Mouse (Mus musculus) right cerebral cortex, postnatal 14 days (tissue): ENCODE measurements around the gene Dlgap5.

Source experiments
- DNase-seq: peaks from one replicate; pipeline ENCODE4 v3.0.0; 2022

The Dlgap5 gene

DNA sequence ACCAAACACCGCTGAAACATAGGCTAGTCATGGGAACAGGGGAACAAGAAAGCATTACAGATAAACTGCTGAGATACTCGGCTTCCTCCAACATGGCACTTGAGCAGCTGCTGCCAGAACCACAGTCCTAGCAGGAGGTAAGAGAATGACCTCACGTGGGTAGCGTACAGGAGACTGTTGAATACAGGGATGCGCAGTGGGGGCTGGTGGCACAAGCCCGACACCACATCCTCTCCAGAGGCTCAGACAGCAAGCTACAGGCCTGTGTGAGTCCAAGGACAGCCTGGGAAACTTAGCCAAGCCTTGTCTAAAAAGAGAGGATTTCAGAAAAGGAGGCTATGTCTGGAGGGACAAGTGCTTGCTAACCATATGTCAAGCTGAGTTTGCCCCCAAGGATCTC, 23.2 kb downstream of the Dlgap5 start:
- no peak for DNase-seq

DNA sequence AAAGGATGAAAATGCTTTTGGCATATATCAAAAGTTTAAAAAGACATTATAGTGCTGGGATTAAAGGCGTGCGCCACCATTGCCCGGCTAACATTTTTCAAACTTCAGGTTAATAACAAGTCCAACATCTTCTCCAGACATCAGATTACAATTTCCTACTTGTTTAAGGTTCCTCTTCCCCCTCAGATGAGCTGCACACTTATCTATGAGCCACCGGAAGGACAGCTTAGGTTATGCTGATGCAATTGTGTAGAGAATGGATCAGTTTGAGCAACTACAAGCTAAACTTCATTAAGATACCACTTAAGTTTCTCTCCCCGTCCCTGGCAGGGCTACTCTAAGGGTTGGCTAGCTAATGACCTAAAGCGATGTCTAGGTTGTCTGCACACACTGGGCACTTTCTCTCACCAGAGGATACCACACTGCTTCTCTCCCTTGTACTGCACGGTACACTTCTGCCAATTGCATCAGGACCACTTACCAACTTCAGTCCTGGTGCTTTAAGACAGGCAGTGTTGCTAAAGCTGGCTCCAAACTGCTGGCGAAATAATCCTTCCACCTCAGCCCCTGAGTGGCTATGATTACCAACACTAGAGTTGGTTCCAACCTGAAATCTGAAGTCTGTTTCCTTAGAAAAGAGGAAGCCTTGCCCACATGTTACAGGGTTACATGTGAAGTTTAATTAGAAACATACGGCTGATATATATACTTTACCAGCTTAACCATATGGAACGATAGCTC, 24.7 kb downstream of the Dlgap5 start:
- no peak for DNase-seq

DNA sequence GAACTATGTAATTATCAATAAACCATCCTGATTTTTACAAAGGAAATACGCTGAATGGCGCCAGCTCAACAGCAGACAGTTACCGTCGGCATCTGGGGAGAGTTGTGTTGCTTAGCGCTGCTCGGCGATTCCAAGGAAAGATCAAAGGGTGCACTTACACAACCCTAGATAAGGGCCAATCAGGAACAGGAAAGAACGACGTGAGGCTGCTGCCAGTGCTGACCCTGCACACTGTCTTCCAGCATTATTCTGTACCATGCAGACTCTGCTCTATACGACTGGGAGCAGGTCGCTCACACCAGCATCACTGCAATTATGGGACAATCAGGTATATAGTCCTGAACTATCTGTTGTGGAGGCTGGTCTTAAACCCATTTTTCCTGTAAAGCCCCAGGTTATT, 32.1 kb downstream of the Dlgap5 start:
- no peak for DNase-seq

DNA sequence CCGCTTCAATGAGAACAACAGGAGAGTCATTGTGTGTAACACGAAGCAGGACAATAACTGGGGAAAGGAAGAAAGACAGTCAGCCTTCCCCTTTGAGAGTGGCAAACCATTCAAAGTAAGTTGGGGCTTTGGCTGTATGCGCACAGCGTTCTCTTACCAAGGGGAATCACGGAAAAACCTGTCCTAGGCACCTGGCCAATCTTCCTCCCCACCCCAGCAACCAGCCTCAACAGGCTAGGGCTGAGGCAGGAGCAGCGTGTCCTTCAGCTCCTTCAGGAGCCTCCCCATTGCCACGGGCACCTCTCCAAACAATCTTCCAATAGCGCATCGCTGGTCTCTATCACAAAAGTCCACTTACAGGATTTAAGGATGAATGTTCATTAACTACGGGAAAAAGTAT, 33.6 kb downstream of the Dlgap5 start:
- DNase-seq, result no peak

DNA sequence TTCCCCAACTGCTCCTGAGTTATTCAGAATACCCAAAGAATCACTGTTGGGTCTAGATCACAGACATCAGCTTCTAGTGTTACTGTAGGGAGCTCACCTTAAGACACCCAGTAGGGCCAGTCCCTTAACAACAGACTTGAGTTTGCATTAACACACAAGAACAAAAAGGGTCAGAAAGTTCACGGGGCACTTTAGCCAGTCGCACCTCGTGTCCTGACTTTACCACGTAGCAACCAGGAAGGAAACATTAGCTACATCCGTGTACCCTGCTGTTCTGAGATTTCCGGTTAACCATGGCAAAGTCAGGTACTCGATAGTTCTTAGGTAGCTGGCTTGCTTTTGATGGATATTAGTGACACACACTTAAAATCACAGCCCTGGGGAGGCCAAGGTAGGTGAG, 34.3 kb downstream of the Dlgap5 start:
- no peak for DNase-seq

DNA sequence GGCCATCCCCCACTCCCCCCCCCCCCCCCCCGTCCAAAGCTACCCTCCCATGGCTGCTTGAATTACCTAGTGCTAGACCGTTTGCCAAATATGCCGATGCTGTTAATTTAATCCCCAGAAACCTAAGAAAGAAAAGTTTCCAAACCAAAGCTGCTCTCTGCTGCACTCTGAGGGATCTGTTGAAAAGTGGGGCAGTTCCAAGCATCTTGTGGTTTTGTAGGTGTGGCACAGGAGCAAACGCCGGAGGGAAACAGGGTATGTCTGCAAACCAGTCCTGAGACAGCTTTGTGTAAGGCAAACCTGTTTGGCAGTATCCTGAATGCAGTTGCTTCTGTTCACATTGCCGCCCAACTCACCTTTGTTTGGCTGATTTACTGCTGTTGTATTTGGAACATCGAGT, 39.9 kb downstream of the Dlgap5 start:
- no peak for DNase-seq

DNA sequence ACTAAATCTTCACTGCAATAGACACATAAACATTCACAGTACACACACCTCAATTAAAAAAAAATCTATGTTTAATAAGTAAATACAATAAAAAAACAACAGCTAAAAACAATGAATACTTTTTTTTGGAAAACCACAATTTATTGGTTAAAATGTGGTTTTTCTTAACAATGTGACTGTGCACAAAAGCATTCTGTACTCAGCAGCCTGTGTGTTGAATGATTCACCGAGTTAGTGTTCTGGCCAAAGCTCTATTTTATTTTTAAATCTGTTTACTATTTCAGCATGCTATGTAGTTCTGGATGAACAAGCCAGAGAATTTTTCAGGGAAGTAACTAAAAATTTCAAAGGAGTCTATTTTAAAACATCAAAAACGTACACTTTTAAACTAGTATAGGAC, 41.7 kb downstream of the Dlgap5 start:
- no peak for DNase-seq

DNA sequence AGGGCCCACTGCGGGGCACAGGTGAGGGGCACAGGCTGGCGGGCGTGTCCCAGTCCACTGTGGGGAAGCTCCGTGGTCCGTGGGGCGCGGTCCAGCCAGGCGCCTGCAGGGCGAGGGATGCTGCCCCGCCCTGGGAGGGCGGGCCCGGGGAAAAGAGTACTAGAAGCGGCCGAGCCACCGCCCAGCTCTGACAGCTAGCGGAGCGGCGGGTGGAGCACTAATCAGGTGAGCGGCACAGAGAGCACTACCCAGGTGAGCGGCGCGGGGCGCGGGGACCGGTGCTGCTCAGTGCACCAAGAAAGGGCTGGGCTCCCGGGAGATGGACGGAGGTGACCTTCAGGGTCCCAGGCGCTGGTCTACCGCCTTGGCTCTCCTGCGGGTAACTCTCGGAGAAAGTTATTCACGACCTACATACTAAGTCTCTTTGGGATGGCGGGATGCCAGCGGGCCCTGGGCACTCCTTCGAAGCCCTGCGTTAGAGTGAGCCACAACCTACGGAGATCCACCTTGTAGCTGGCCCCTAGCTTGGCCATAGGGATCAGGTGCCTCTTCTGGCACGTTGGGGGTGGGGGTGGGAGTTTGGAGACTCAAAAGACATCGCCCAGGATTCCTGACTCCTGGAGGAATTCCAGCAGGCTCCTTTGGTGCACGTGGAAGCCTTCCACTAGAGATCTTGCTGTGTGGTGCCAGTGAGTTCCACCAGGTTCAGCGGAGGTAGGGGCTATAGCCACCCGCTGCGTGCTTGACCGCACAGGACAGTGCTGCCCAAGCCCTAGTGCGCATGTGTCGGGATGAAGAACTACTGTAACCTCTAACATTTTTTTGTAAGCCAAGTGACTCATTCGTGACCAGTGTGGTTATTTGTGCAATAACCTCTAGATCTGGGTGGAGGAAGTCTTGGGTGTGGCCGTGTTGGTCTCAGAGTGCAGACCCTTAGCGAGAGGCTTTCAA, 44.2 kb downstream of the Dlgap5 start:
- DNase-seq, result peak; percentile 33

DNA sequence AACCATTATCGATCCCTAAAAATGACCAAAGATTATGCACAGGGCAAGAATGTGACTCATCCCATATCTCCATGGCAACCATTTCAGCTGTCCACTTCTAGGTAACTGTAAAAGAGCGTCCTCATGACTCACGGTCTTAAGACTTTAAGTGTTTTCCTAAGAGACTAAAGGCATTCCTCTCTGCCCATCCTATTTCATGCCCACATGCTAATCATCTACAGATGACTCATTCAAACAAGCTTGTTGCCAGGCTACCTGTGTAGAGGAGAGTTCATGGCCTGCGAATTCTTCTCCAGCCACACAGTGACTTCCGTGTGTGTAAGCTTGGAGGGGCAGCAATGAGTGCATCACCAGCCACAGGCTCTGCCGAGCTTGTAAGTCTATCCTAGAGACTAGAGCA, 46.5 kb downstream of the Dlgap5 start:
- DNase-seq, result no peak

DNA sequence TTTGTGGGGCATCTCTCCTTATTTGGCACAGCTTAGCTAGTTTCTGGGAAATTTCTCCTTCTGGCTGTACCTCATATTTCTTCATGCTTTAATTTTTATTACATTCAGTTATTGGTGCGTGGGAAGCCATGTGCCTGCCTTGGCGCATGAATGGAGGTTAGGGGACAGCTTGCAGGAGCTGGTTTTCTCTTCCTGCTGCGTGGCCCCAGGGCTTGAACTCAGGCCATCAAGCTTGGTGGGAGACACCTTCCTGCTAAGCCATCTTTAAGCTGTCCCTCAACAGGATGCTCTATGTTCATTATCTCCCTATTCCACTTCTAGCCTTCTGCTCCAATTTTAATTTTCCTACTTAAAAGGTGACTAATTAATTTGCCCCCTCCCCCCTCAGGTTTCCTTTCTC, 47.4 kb downstream of the Dlgap5 start:
- no peak for DNase-seq

DNA sequence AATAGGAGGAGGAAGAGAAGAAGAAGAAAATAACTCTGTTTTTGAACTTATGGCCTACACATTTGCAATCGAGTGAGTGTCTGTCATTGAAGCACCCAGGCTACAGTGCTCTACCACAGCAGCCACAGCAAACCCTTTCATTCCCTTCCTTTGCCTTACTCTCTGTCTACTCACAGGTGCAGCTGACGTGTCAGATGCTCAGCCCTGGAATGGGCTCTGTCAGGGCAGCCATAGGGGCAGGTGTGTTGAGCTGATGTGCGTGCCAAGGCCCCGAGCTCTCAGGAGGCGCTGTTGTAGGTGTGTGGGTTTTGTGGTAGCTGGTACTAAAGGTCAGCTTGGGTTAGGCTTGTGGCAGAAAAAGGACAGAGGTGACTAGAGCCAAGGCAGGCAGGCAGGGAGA, 48.5 kb downstream of the Dlgap5 start:
- DNase-seq, result no peak

DNA sequence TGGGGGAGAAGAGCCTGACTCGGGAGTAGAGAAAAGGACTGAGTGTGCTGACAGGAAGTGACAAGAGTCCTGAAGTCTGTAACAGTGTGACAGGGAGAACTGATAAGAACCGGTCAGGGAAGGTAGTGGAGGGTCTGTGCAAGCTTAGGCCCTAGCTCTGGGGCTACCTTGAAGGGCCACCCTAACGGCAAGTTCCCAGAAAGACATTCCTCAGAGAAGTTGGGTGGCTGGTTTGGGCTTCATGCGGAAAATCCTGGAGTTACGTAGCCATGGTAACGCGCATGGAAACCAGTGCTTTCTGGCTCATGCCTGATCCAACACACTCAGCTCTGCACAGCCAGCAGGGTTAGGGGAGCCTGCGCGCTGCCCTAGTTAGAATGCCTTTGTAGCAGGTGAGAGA, 50.7 kb downstream of the Dlgap5 start, which contains the start of gene Lgals3:
Gene Lgals3 (plus strand): TSS at position 291 of the 400 bp plus-strand sequence.
- peak; percentile 44 for DNase-seq

DNA sequence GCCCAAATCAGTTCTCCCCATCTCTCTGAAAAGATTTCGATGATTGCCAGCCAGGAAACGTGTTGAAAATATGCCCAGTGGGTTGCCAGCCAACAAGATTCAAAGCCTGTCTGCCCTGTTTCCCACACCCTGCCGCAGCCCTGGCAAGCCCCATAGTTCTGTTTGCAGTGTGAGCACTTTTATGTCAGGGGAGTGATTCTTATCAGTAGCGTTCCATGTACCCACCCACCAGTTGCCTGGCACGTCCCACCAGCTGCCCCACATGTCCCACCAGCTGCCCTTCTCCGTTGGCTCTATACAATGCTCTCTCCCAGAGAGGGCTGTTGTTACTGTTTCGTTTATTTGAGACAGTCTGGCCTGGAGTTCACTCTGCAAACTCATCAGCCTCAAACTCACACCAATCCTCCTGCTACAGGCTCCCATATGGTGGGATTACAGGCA, 51.3 kb downstream of the Dlgap5 start:
- peak; percentile 40 for DNase-seq

DNA sequence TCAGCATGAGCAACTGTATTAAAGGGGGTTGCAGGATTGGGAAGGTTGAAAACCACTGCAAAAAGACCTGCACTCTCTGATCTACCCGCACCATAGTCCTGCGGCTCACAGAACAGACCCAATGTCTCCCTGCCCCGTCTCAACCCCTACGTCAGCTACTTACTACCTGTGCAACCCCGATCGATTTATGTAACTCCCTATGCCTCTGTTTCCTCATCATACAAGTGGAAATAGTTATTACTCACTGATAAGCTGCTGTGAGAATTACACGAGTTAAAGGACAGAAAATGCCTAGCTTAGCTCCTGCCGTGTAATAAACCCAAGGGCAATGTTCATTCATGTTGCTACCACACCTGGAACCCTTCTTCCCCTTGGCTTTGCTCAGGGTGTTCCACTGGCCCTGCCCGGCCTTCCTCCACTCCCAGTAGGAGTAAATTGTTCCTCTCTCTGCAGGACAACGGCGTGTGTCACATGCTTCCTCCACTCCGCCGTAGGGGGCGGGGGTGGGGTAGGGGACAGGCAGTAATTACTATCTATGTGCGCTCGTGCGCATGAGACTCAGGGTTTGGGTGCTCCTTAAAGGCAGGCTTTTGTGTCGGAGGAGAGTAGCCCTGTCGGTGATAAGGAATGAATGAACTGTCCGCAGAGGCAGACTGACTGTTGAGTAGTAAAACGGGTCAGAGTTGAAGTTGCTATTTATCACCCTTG, 53.3 kb downstream of the Dlgap5 start:
- DNase-seq, result no peak

DNA sequence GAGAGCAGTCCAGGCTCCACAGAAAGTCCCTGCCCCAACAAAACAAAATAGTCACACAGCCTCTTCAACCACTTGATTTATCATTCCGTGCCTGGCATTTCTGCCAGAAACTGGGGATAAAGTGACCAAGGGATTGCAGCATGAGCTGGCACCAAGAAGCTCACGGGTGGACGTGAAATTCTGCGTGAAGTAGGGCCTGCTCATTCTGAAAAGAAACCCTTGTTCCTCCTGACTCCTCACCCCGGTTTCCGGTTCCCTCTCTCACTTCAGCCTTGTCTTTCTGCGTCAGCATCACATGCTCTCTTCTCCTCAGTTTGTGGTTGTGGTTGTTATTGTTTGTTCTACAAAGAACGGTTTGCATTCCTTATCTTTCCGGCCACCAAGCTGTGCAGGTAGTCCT, 56.3 kb downstream of the Dlgap5 start:
- DNase-seq, result no peak

DNA sequence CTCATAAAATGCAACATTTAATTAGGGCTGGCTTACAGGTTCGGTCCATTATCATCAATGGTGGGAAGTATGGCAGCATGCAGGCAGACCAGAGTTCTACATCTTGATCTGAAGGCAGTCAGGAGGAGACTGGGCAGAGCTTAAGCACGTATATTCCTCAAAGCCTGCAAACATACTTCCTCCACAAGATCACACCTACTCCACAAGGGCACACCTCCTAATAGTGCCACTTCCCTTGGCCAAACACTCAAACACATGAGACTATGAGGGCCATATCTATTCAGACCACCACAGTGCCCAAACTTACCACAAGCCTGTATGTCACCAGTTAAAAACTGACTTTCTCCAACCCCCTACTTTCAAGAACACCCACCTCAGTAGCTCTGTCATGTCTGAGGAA, 56.8 kb downstream of the Dlgap5 start:
- no peak for DNase-seq

DNA sequence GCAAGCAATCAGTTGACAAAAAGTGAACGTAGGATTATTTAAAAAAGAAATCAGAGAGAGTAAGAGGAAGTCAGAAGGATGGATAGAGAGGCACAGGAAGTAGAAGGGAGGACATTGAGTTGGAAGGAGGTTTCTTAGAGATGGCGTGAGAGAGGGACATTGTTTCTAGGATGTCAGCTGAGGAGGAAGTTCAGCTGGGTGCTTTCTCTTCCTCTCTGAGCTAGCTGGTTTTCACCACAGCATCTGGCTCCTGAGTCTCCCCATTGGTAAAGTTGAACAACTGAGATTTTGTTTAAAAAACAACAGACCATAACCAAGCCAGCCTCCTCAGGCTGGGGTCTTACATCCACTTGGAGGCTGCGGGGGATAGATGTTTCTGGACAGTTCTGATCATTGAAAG, 58.6 kb downstream of the Dlgap5 start:
- no peak for DNase-seq

DNA sequence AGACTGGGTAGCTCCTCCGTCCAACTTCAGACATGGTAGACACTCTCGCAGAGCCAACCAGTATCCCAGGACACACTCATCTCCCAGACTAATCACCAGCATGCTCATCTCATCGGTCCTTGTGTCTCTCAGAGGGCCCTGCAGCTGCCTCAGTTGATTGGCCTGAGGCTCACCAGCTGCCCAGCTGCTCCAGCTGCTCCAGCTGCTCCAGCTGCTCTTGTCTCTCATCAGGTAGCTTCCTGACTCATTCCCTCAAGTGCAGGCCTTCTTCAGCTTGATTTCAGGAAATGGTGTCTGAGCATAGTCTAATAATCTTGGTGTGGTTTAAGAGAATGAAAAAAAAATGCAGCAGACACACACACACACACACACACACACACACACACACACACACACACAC, 61.6 kb downstream of the Dlgap5 start:
- DNase-seq, result no peak

DNA sequence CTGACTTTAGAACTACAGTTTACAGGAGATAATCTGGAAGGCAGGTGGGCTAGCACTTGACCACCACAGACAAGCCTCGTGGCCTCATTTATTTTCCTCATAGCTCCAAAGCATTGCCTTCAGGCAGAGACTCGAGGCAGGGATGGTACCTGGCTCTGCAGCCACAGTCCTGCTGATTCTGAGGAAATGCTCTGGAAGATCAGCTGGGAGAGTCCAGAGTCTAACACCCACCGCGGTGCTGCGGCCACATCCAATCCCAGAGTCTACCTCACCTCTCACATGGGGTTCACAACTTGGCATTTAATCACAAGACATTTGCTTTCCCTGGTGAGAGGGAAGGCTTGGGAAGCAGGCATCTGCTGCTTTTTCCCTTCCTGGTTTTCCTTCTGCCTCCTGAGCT, 63.3 kb downstream of the Dlgap5 start:
- DNase-seq, result no peak

DNA sequence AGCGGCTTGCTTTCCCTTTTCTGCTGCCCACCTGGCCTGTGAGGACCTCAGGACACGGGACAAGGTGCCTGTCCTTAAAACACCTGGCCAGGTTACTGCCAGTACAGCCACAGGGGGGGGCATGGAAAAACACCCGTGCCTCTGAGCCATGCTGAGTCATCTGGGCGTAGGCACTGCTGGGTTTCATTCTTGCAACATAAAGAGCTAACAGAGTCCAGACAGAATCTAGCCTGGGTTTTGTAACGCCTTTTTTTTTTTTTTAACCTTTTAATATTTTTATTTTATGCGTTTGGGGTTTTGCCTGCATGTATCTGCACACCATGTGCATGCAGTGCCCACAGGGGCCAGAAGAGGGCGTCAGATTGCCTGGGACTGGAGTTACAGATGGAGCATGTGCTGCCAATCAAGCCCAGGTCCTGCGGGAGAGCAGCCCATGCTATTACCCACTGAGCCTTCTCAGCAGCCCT, 64.1 kb downstream of the Dlgap5 start:
- no peak for DNase-seq

DNA sequence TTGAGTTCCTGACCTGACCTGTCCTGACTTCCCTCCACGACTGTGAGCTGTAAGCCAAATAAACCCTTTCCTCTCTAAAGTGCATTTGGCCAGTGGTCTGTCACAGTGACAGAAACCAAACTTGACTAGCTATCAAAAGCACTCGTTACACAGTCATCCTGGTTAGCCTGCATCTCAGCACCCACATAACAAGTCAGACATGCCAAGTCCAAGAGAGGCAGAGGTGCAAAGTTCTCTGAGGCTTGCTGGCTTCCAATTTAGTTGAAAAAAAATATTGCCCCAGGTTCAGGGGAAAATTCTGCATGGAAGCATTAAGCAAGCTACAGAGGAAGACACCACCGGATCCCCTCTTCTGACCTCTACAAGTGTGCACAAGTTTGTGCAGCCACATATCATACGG, 65.0 kb downstream of the Dlgap5 start:
- no peak for DNase-seq

DNA sequence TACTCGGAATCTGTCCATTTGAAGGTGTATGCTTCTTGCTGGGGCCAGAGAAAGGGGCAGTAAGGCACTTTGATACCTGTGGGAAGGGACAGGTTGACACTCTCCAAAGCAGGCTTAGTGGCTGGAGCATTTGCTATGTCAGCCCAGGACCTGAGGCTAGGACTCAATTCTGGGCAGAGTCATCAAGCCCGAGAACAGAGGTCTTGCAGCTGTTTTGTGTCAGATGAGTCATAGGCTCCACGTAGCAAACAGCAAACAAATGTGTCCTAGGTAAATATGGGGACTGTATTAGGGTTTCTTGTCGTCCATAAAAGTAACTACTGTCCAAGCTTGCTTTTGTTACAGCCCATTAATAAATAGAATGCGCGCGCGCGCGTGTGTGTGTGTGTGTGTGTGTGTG, 65.9 kb downstream of the Dlgap5 start:
- no peak for DNase-seq

DNA sequence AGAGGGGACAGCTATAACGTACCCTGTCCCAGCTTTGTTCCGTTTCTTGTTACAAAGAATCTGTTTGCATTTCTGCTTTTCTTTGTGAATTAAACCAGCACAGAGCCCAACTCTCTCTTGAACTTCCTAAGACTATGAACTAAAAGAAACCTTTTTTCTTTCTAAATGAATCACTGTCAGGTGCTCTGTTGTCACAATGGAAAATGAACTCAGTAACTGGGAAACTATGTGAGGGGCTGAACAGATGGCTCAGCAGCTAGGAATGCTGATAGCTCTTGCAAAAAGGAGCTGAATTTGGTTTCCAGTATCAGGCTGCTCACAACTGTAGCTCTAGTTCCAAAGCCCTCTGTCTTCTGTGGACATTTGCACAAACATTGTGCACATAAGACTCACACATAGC, 67.2 kb downstream of the Dlgap5 start:
- DNase-seq, result no peak
